Mouse (Mus musculus) heart, embryonic 13.5 days (tissue): ENCODE data around the gene Ttc16. TPM values are rescaled to one million over a fixed set of nuclear protein-coding genes. Genes with fewer than 3 reads are reported as not detected.
A peak's percentile ranks its signal among the peaks of the same experiment; 100 is the strongest.

ENCODE experiments used
- ATAC-seq: fragments of 200-750 bp; cut with Nextera tagmentation; 2 replicates; pipeline ENCODE4 v1.8.0; 2017; ENCODE audit warnings: moderate TSS enrichment; ENCODE audit not compliant: insufficient number of reproducible peaks, low FRiP score, low TSS enrichment; ENCODE audit errors: extremely low read depth
- H3K27ac ChIP-seq: fragments of 300-500 bp; sonication (generic); replicated peaks from 2 replicates; pipeline ENCODE4 v1.5.1; 2015; ENCODE audit warnings: moderate library complexity, mild to moderate bottlenecking, inconsistent platforms
- H3K27me3 ChIP-seq: fragments of 300-500 bp; sonication (generic); replicated peaks from 2 replicates; pipeline ENCODE4 v1.6.1; 2015; ENCODE audit warnings: mild to moderate bottlenecking, inconsistent platforms
- H3K36me3 ChIP-seq: fragments of 300-500 bp; sonication (generic); 2 replicates; pipeline ENCODE4 v1.6.1; 2015; ENCODE audit warnings: mild to moderate bottlenecking, inconsistent platforms
- H3K4me1 ChIP-seq: fragments of 300-500 bp; sonication (generic); 2 replicates; pipeline ENCODE4 v1.6.1; 2015; ENCODE audit warnings: inconsistent platforms
- H3K4me2 ChIP-seq: fragments of 300-500 bp; sonication (generic); 2 replicates; pipeline ENCODE4 v1.6.1; 2015; ENCODE audit warnings: inconsistent platforms, mild to moderate bottlenecking, moderate library complexity
- H3K4me3 ChIP-seq: fragments of 300-500 bp; sonication (generic); 2 replicates; pipeline ENCODE4 v1.5.1; 2015; ENCODE audit warnings: moderate library complexity, mild to moderate bottlenecking, inconsistent platforms
- H3K9ac ChIP-seq: fragments of 300-500 bp; sonication (generic); 2 replicates; pipeline ENCODE4 v1.6.1; 2015; ENCODE audit warnings: inconsistent platforms, mild to moderate bottlenecking, moderate library complexity
- H3K9me3 ChIP-seq: fragments of 300-500 bp; sonication (generic); 2 replicates; pipeline ENCODE4 v1.6.1; 2016; ENCODE audit warnings: inconsistent platforms
- WGBS: fragments of 180-500 bp; shearing (Covaris S2); methylation state at CpG from one replicate; pipeline ENCODE4 v1.1.7; 2015; ENCODE audit warnings: mixed read lengths; 5-methylcytosine and 5-hydroxymethylcytosine counted together
- polyA plus RNA-seq: library from polyadenylated mRNA; unstranded; fragments of >200 nt; fragmentation: Nextera tagmentation; extraction: Ambion mirVana; gene quantifications from 2 replicates; pipeline ENCODE4 v1.2.1, GENCODE M21; 2015

The Ttc16 gene
- polyA plus RNA-seq, 1 experiment from 2014 or later: 0.11 TPM

- no peak overlapping the region for H3K9ac ChIP-seq
- peaks cover 18% of the 10 kb centered on the region for H3K27me3 ChIP-seq
- H3K4me1 ChIP-seq: peaks cover 11% of the 10 kb centered on the region
- no peaks in the 10 kb centered on the region for H3K9me3 ChIP-seq
- no peak overlapping the region for H3K4me2 ChIP-seq
- H3K36me3 ChIP-seq: no peaks in the 10 kb centered on the region
- 85% methylated on average over 6 of the region's 6 CpGs for WGBS
- no peak for ATAC-seq
- no peak overlapping the region for H3K4me3 ChIP-seq
- H3K27ac ChIP-seq: no peak overlapping the region
These were observed 2.6 kb upstream of the Ttc16 start for GRCm38 (mm10) chr2:32778081-32778480.

GRCm38 (mm10) chr2:32776192-32776591 is 759 bp upstream of the Ttc16 start:
- Histone ChIP-seq H3K9me3 (no peaks in the 10 kb centered on the region), H3K4me2 (peak overlapping the region; percentile 89), H3K36me3 (no peaks in the 10 kb centered on the region), H3K27me3 (peaks cover 18% of the 10 kb centered on the region), H3K9ac (peak overlapping the region; percentile 76), H3K27ac (no peak overlapping the region), H3K4me3 (peak overlapping the region; percentile 69), H3K4me1 (peaks cover 16% of the 10 kb centered on the region)
- ATAC-seq: no peak
- 20% methylated on average over 22 of the region's 22 CpGs for WGBS

- Histone ChIP-seq H3K9ac (no peak overlapping the region), H3K4me2 (no peak overlapping the region), H3K27ac (no peak overlapping the region), H3K36me3 (no peaks in the 10 kb centered on the region), H3K27me3 (peaks cover 13% of the 10 kb centered on the region), H3K9me3 (no peaks in the 10 kb centered on the region), H3K4me3 (no peak overlapping the region), H3K4me1 (peaks cover 16% of the 10 kb centered on the region)
- ATAC-seq: no peak
- WGBS: 72% methylated on average over 8 of the region's 8 CpGs
These were observed 2.7 kb downstream of the Ttc16 start for GRCm38 (mm10) chr2:32772626-32773279.

GRCm38 (mm10) chr2:32771886-32772285 is 3.5 kb downstream of the Ttc16 start:
- Histone ChIP-seq H3K4me2 (no peak overlapping the region), H3K27me3 (peaks cover 10% of the 10 kb centered on the region; the same call in 1 of the 2 replicates), H3K4me3 (no peak overlapping the region), H3K36me3 (no peaks in the 10 kb centered on the region), H3K4me1 (peaks cover 16% of the 10 kb centered on the region), H3K27ac (no peak overlapping the region), H3K9me3 (no peaks in the 10 kb centered on the region), H3K9ac (0 out of 2 replicates have a peak overlapping the region, but pooled peaks have one; percentile 52)
- WGBS: 26% methylated on average over 12 of the region's 12 CpGs
- no peak for ATAC-seq

GRCm38 (mm10) chr2:32769327-32770085 is 5.9 kb downstream of the Ttc16 start:
- Histone ChIP-seq H3K9me3 (no peaks in the 10 kb centered on the region), H3K4me2 (no peak overlapping the region), H3K4me3 (no peak overlapping the region), H3K27me3 (0 out of 2 replicates have a peak, but pooled peaks cover 3% of the 10 kb centered on the region), H3K27ac (no peak overlapping the region), H3K4me1 (0 out of 2 replicates have a peak, but pooled peaks cover 5% of the 10 kb centered on the region), H3K9ac (no peak overlapping the region), H3K36me3 (no peaks in the 10 kb centered on the region)
- 89% methylated on average over 5 of the region's 5 CpGs for WGBS
- no peak for ATAC-seq

GRCm38 (mm10) chr2:32768661-32769285 is 6.7 kb downstream of the Ttc16 start:
- H3K4me1 ChIP-seq: 0 out of 2 replicates have a peak, but pooled peaks cover 5% of the 10 kb centered on the region
- 40% methylated on average over 19 of the region's 19 CpGs for WGBS
- H3K27me3 ChIP-seq: 0 out of 2 replicates have a peak, but pooled peaks cover 3% of the 10 kb centered on the region
- H3K9me3 ChIP-seq: no peaks in the 10 kb centered on the region
- no peak overlapping the region for H3K4me2 ChIP-seq
- no peak overlapping the region for H3K27ac ChIP-seq
- no peak overlapping the region for H3K9ac ChIP-seq
- no peak overlapping the region for H3K4me3 ChIP-seq
- ATAC-seq: no peak
- no peaks in the 10 kb centered on the region for H3K36me3 ChIP-seq

- Histone ChIP-seq H3K27ac (no peak overlapping the region), H3K27me3 (0 out of 2 replicates have a peak, but pooled peaks cover 3% of the 10 kb centered on the region), H3K4me2 (no peak overlapping the region), H3K36me3 (peaks cover 9% of the 10 kb centered on the region), H3K9me3 (no peaks in the 10 kb centered on the region), H3K9ac (no peak overlapping the region), H3K4me1 (0 out of 2 replicates have a peak, but pooled peaks cover 5% of the 10 kb centered on the region), H3K4me3 (no peak overlapping the region)
- WGBS: 70% methylated on average over 12 of the region's 12 CpGs
- no peak for ATAC-seq
These were observed 8.2 kb downstream of the Ttc16 start for GRCm38 (mm10) chr2:32767241-32767640.

- Histone ChIP-seq H3K4me3 (no peak overlapping the region), H3K4me2 (no peak overlapping the region), H3K27me3 (0 out of 2 replicates have a peak, but pooled peaks cover 3% of the 10 kb centered on the region), H3K4me1 (peaks cover 9% of the 10 kb centered on the region; the same call in 1 of the 2 replicates), H3K9ac (no peak overlapping the region), H3K36me3 (peaks cover 42% of the 10 kb centered on the region), H3K27ac (no peak overlapping the region), H3K9me3 (no peaks in the 10 kb centered on the region)
- whole genome bisulfite sequencing: 73% methylated on average over 3 of the region's 3 CpGs
- ATAC-seq: no peak
These were observed 12.1 kb downstream of the Ttc16 start for GRCm38 (mm10) chr2:32763353-32763752.

- Histone ChIP-seq H3K9ac (0 out of 2 replicates have a peak overlapping the region, but pooled peaks have one; percentile 5), H3K4me1 (peaks cover 17% of the 10 kb centered on the region), H3K4me2 (no peak overlapping the region), H3K27me3 (no peaks in the 10 kb centered on the region), H3K27ac (no peak overlapping the region), H3K36me3 (peaks cover 42% of the 10 kb centered on the region), H3K9me3 (no peaks in the 10 kb centered on the region), H3K4me3 (no peak overlapping the region)
- 76% methylated on average over 4 of the region's 4 CpGs for WGBS
- ATAC-seq: no peak
These were observed 13.6 kb downstream of the Ttc16 start for GRCm38 (mm10) chr2:32761859-32762258.

- H3K27ac ChIP-seq: no peak overlapping the region
- ATAC-seq: no peak
- peaks cover 42% of the 10 kb centered on the region for H3K36me3 ChIP-seq
- no peak overlapping the region for H3K9ac ChIP-seq
- H3K4me1 ChIP-seq: peaks cover 17% of the 10 kb centered on the region
- H3K9me3 ChIP-seq: no peaks in the 10 kb centered on the region
- H3K4me3 ChIP-seq: no peak overlapping the region
- no peaks in the 10 kb centered on the region for H3K27me3 ChIP-seq
- H3K4me2 ChIP-seq: no peak overlapping the region
- 87% methylated on average over 14 of the region's 14 CpGs for WGBS
These were observed 14.1 kb downstream of the Ttc16 start for GRCm38 (mm10) chr2:32761361-32761760.

- H3K27ac ChIP-seq: no peak overlapping the region
- WGBS: 73% methylated on average over 2 of the region's 2 CpGs
- H3K4me1 ChIP-seq: peaks cover 17% of the 10 kb centered on the region
- peaks cover 55% of the 10 kb centered on the region for H3K36me3 ChIP-seq
- ATAC-seq: no peak
- peak overlapping the region; percentile 52; the same call in 1 of the 2 replicates for H3K9ac ChIP-seq
- H3K27me3 ChIP-seq: 0 out of 2 replicates have a peak, but pooled peaks cover 4% of the 10 kb centered on the region
- H3K4me2 ChIP-seq: no peak overlapping the region
- no peak overlapping the region for H3K4me3 ChIP-seq
- H3K9me3 ChIP-seq: no peaks in the 10 kb centered on the region
These were observed 16.4 kb downstream of the Ttc16 start for GRCm38 (mm10) chr2:32759001-32759400.
